Mouse (Mus musculus) right cerebral cortex, postnatal 14 days (tissue): ENCODE measurements around the gene Dtnb.
A peak's percentile ranks its signal among the peaks of the same experiment; 100 is the strongest.
"Not testable (repeated sequence)": the region's sequence is repeated elsewhere in the genome, so short reads cannot be mapped to it uniquely, and the experiment has no call there.

Experiments used
- DNase-seq: peaks from one replicate; pipeline ENCODE4 v3.0.0; 2022

The Dtnb gene

GRCm38 (mm10) chr12:3571787-3572580, at the start of gene Dtnb:
Gene Dtnb (plus strand): TSS chr12:3572381.
- peak; percentile 62 for DNase-seq

GRCm38 (mm10) chr12:3525536-3525935, 46.6 kb upstream of the Dtnb start:
- DNase-seq: no peak

- not testable (repeated sequence) for DNase-seq
Observed at GRCm38 (mm10) chr12:3535446-3535845, 36.7 kb upstream of the Dtnb start.

- DNase-seq: peak; percentile 21
Observed at GRCm38 (mm10) chr12:3537616-3538015, 34.6 kb upstream of the Dtnb start.

- DNase-seq: no peak
Observed at GRCm38 (mm10) chr12:3538036-3538435, 34.1 kb upstream of the Dtnb start.

- no peak for DNase-seq
Observed at GRCm38 (mm10) chr12:3539605-3540004, 32.6 kb upstream of the Dtnb start.

- no peak for DNase-seq
Observed at GRCm38 (mm10) chr12:3540871-3541270, 31.3 kb upstream of the Dtnb start.

GRCm38 (mm10) chr12:3545451-3545850, 26.7 kb upstream of the Dtnb start:
- DNase-seq: no peak

- DNase-seq: no peak
Observed at GRCm38 (mm10) chr12:3546121-3546658, 26.0 kb upstream of the Dtnb start.

GRCm38 (mm10) chr12:3546781-3547180, 25.4 kb upstream of the Dtnb start:
- no peak for DNase-seq

- DNase-seq: no peak
Observed at GRCm38 (mm10) chr12:3547506-3547905, 24.7 kb upstream of the Dtnb start.

- no peak for DNase-seq
Observed at GRCm38 (mm10) chr12:3547911-3548310, 24.3 kb upstream of the Dtnb start.

- peak; percentile 18 for DNase-seq
Observed at GRCm38 (mm10) chr12:3548582-3549211, 23.5 kb upstream of the Dtnb start.

- DNase-seq: peak; percentile 60
Observed at GRCm38 (mm10) chr12:3550280-3550679, 21.9 kb upstream of the Dtnb start.

- DNase-seq: no peak
Observed at GRCm38 (mm10) chr12:3557414-3558319, 14.5 kb upstream of the Dtnb start.

GRCm38 (mm10) chr12:3560596-3560995, 11.6 kb upstream of the Dtnb start:
- peak; percentile 72 for DNase-seq

GRCm38 (mm10) chr12:3561032-3561431, 11.1 kb upstream of the Dtnb start:
- no peak for DNase-seq

GRCm38 (mm10) chr12:3562806-3563205, 9.4 kb upstream of the Dtnb start:
- DNase-seq: no peak

GRCm38 (mm10) chr12:3563659-3564058, 8.5 kb upstream of the Dtnb start:
- no peak for DNase-seq

- peak; percentile 19 for DNase-seq
Observed at GRCm38 (mm10) chr12:3568461-3568991, 3.7 kb upstream of the Dtnb start.

- DNase-seq: peak; percentile 45
Observed at GRCm38 (mm10) chr12:3570711-3571400, 1.3 kb upstream of the Dtnb start.
